Mouse (Mus musculus): ENCODE results near the gene Fat3.

DNA sequence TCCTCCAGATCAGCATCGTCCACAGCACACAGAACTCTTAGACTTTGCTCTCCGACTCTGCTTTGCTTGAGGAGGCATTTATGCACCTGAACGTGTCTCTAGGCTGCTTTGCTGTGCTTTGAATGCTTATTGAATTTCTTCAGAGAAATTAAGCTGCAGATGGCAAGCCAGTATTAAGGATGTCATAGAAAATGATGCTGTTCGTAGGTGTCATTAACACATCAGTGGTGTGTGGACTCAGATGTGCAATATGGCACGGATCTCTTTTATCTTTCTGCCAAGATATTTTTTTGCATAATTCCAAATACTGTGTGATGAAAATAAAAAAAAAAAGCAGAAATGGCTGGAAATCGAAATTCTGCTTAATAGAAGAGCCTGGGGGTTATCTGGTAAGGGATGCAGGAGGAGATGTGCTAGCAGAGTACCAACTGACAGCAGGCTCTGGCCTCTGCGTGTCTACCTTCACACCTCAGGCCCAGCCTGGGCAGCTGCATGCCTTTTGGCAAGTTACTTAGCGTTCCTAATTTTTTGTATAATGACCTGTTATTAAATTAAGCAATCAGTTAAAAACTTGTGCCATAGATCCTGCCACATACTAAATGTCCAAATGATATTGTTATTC is 407.9 kb downstream of the Fat3 start:
- no peak for TF ChIP-seq CTCF (conservative IDR thresholded peaks at IDR 0.05; ENCODE audit: insufficient read depth, insufficient read length, low read depth, low read length)
- TF ChIP-seq POLR2A (IDR thresholded peaks at IDR 0.05; ENCODE audit: low read depth, low read length) = no peak

All from kidney, adult 2 months (tissue).